Mouse (Mus musculus) CH12.LX (cell line): Measurements from ENCODE around the gene Cdkn2d. TPM values are rescaled to one million over a fixed set of nuclear protein-coding genes. Genes with fewer than 3 reads are reported as not detected.
"Not testable (repeated sequence)": the region's sequence is repeated elsewhere in the genome, so short reads cannot be mapped to it uniquely, and the experiment has no call there.

Source experiments
- DNase-seq: peaks from one replicate; pipeline ENCODE4 v3.0.0-alpha.2; 2013; ENCODE audit errors: extremely low read depth
- H3K27ac ChIP-seq: 2 replicates; pipeline ENCODE4 v1.5.1; 2012; ENCODE audit warnings: low read depth, mild to moderate bottlenecking, control low read depth, moderate library complexity; ENCODE audit not compliant: insufficient read depth
- H3K27me3 ChIP-seq: replicated peaks from 2 replicates; pipeline ENCODE3; 2012; ENCODE audit warnings: inconsistent platforms
- H3K36me3 ChIP-seq, 2 experiments: replicated peaks in 1 of 2; 2 replicates each; pipeline versions ENCODE3 to v1.6.1; 2012; ENCODE audit warnings: inconsistent platforms in 1 of 2, low read length in 1 of 2, mild to moderate bottlenecking in 1 of 2, mixed read lengths in 1 of 2, moderate library complexity in 1 of 2; ENCODE audit not compliant: control insufficient read depth in 1 of 2, insufficient read depth in 1 of 2
- H3K4me1 ChIP-seq, 2 experiments: 2 replicates each; pipeline ENCODE4 v1.6.1; 2012; ENCODE audit warnings: inconsistent platforms in 1 of 2, moderate library complexity in 1 of 2; ENCODE audit not compliant: insufficient read depth in 2 of 2, control insufficient read depth in 1 of 2
- H3K4me2 ChIP-seq: 2 replicates; pipeline ENCODE4 v1.6.1; 2012; ENCODE audit warnings: low read depth, mild to moderate bottlenecking, control low read depth; ENCODE audit not compliant: poor library complexity, insufficient read depth, severe bottlenecking
- H3K4me3 ChIP-seq, 3 experiments: fragments of 150-350 bp in 1 of 3; sonication (generic) in 1 of 3; replicated peaks in 1 of 3; 2 replicates each; pipeline versions ENCODE3 to v1.5.1; 2011 to 2012; ENCODE audit warnings: low read depth in 2 of 3, low read length in 2 of 3, mild to moderate bottlenecking in 2 of 3, moderate library complexity in 2 of 3, control low read depth in 1 of 3, improper control_type of control experiment in 1 of 3, inconsistent platforms in 1 of 3, mixed read lengths in 1 of 3; ENCODE audit not compliant: poor library complexity in 1 of 3
- H3K79me2 ChIP-seq: replicated peaks from 2 replicates; pipeline ENCODE4 v1.6.1; 2012; ENCODE audit warnings: mild to moderate bottlenecking, moderate library complexity; ENCODE audit not compliant: control insufficient read depth, poor library complexity, insufficient read depth, severe bottlenecking; ENCODE audit errors: extremely low read depth
- H3K9ac ChIP-seq: 2 replicates; pipeline ENCODE4 v1.6.1; 2012; ENCODE audit warnings: low read depth, mild to moderate bottlenecking, control low read depth, moderate library complexity; ENCODE audit not compliant: insufficient read depth
- H3K9me3 ChIP-seq: replicated peaks from 2 replicates; pipeline ENCODE3; 2012; ENCODE audit warnings: low read length, inconsistent platforms, mixed read lengths
- BHLHE40 ChIP-seq: IDR thresholded peaks from 2 replicates; pipeline ENCODE4 v1.6.1; 2011; ENCODE audit warnings: mild to moderate bottlenecking, low read depth, low read length, improper control_type of control experiment
- CHD1 ChIP-seq: IDR thresholded peaks from 2 replicates; pipeline ENCODE4 v1.6.1; 2012; ENCODE audit warnings: low read depth, low read length, improper control_type of control experiment, inconsistent platforms
- E2F4 ChIP-seq: IDR thresholded peaks from 2 replicates; pipeline ENCODE4 v1.6.1; 2011; ENCODE audit warnings: low read depth, low read length, improper control_type of control experiment; ENCODE audit not compliant: insufficient replicate concordance
- EP300 ChIP-seq: IDR thresholded peaks from 2 replicates; pipeline ENCODE4 v1.6.1; 2011; ENCODE audit warnings: low read length, improper control_type of control experiment
- GABPA ChIP-seq: IDR thresholded peaks from 2 replicates; pipeline ENCODE4 v1.6.1; 2012; ENCODE audit warnings: low read depth, low read length, improper control_type of control experiment, inconsistent platforms; ENCODE audit not compliant: insufficient replicate concordance
- HCFC1 ChIP-seq: IDR thresholded peaks from 2 replicates; pipeline ENCODE4 v1.6.1; 2012; ENCODE audit warnings: low read depth, mild to moderate bottlenecking, inconsistent platforms, low read length, improper control_type of control experiment
- IRF4 ChIP-seq: IDR thresholded peaks from 2 replicates; pipeline ENCODE4 v1.6.1; 2014; ENCODE audit warnings: low read depth, mild to moderate bottlenecking, inconsistent platforms, low read length, improper control_type of control experiment
- JUN ChIP-seq: IDR thresholded peaks from 2 replicates; pipeline ENCODE4 v1.6.1; 2011; ENCODE audit warnings: low read depth, mild to moderate bottlenecking, low read length, improper control_type of control experiment, moderate library complexity; ENCODE audit not compliant: insufficient read depth
- MAZ ChIP-seq: IDR thresholded peaks from 2 replicates; pipeline ENCODE4 v1.6.1; 2012; ENCODE audit warnings: low read depth, mild to moderate bottlenecking, inconsistent platforms, low read length, improper control_type of control experiment, moderate library complexity
- MXI1 ChIP-seq: IDR thresholded peaks from 2 replicates; pipeline ENCODE4 v1.6.1; 2011; ENCODE audit warnings: mild to moderate bottlenecking, low read depth, low read length, improper control_type of control experiment
- MYC ChIP-seq: IDR thresholded peaks from 2 replicates; pipeline ENCODE4 v1.6.1; 2011; ENCODE audit warnings: low read depth, mild to moderate bottlenecking, improper control_type of control experiment, low read length
- NRF1 ChIP-seq: IDR thresholded peaks from 2 replicates; pipeline ENCODE4 v1.6.1; 2014; ENCODE audit warnings: low read depth, mild to moderate bottlenecking, inconsistent platforms, low read length, improper control_type of control experiment, moderate library complexity
- PAX5 ChIP-seq: IDR thresholded peaks from 2 replicates; pipeline ENCODE4 v1.6.1; 2012; ENCODE audit warnings: low read length, inconsistent platforms, mixed read lengths
- POLR2A ChIP-seq: IDR thresholded peaks from 2 replicates; pipeline ENCODE4 v1.6.1; 2011; ENCODE audit warnings: low read depth, mild to moderate bottlenecking, improper control_type of control experiment, low read length
- RAD21 ChIP-seq: IDR thresholded peaks from 2 replicates; pipeline ENCODE4 v1.6.1; 2011; ENCODE audit warnings: low read depth, mild to moderate bottlenecking, low read length, improper control_type of control experiment, moderate library complexity
- RCOR1 ChIP-seq: conservative IDR thresholded peaks from 2 replicates; pipeline ENCODE4 v1.6.1; 2012; ENCODE audit warnings: low read depth, mild to moderate bottlenecking, inconsistent platforms, low read length, improper control_type of control experiment
- SIN3A ChIP-seq: IDR thresholded peaks from 2 replicates; pipeline ENCODE4 v1.6.1; 2012; ENCODE audit warnings: low read length, improper control_type of control experiment, inconsistent platforms
- SMC3 ChIP-seq: IDR thresholded peaks from 2 replicates; pipeline ENCODE4 v1.6.1; 2011; ENCODE audit warnings: low read depth, low read length, improper control_type of control experiment
- TCF12 ChIP-seq: IDR thresholded peaks from 2 replicates; pipeline ENCODE4 v1.6.1; 2014; ENCODE audit warnings: low read depth, mild to moderate bottlenecking, inconsistent platforms, low read length, improper control_type of control experiment
- UBTF ChIP-seq: IDR thresholded peaks from 2 replicates; pipeline ENCODE4 v1.6.1; 2012; ENCODE audit warnings: low read depth, mild to moderate bottlenecking, inconsistent platforms, low read length, improper control_type of control experiment, moderate library complexity
- USF1 ChIP-seq: IDR thresholded peaks from 2 replicates; pipeline ENCODE4 v1.6.1; 2014; ENCODE audit warnings: low read depth, mild to moderate bottlenecking, inconsistent platforms, low read length, improper control_type of control experiment
- ZNF384 ChIP-seq: IDR thresholded peaks from 2 replicates; pipeline ENCODE4 v1.6.1; 2012; ENCODE audit warnings: low read depth, low read length, improper control_type of control experiment, inconsistent platforms
- dilution Hi-C: fragments of 300-500 bp; cut with MboI; formaldehyde crosslinking; loops from 2 replicates; pipeline ENCODE4 v1.14.3; 2020; ENCODE audit warnings: low sequenced_read_pairs; ENCODE audit not compliant: extremely low pct_unique_long_range_greater_than_20kb, extremely low pct_ligation_motif_present
- in situ Hi-C: fragments of 300-500 bp; cut with MboI; formaldehyde crosslinking; loops from 3 replicates; pipeline ENCODE4 v1.14.3; 2019; ENCODE audit warnings: low sequenced_read_pairs, low pct_ligation_motif_present, low pct_unique_long_range_greater_than_20kb, mixed read lengths
- polyA plus RNA-seq: library from polyadenylated mRNA; unstranded; fragments of >175 nt; gene quantifications from 2 replicates; pipeline ENCODE4 v1.2.1, GENCODE M21; 2012; ENCODE audit warnings: low read depth; ENCODE audit not compliant: insufficient read length
- total RNA-seq, 2 experiments: library from RNA; depleted of rRNA; stranded (reverse); fragments of 300-350 nt in 1 of 2; fragments of >200 nt in 1 of 2; gene quantifications; 2 replicates each; pipeline ENCODE4 v1.2.3; 2012 to 2014

Cdkn2d gene
- total and polyA plus RNA-seq, 3 experiments = 2.9 to 12.6 (median 7.1) TPM

GRCm38 (mm10) chr9:21260491-21261040 is 30.6 kb downstream of the Cdkn2d start:
- Histone ChIP-seq H3K4me2 (no peak overlapping the region), H3K4me1 (peaks cover 0 to 13% of the 10 kb centered on the region in 2 experiments; a peak in 2 of 4 replicates), H3K79me2 (no peaks in the 10 kb centered on the region), H3K27me3 (no peaks in the 10 kb centered on the region), H3K9me3 (no peaks in the 10 kb centered on the region), H3K36me3 (no peaks in the 10 kb centered on the region), H3K9ac (no peak overlapping the region), H3K4me3 (no peak overlapping the region), H3K27ac (no peak overlapping the region)
- TF ChIP-seq USF1 = no peak
- no peak for TF ChIP-seq SIN3A
- no peak for TF ChIP-seq POLR2A
- no peak for TF ChIP-seq EP300
- no peak for TF ChIP-seq E2F4
- TF ChIP-seq BHLHE40 = no peak
- no peak for TF ChIP-seq UBTF
- no peak for TF ChIP-seq RAD21
- TF ChIP-seq MAZ = no peak
- dilution Hi-C loops = no loop called here
- no peak for DNase-seq
- in situ Hi-C loops = no loop called here

DNA sequence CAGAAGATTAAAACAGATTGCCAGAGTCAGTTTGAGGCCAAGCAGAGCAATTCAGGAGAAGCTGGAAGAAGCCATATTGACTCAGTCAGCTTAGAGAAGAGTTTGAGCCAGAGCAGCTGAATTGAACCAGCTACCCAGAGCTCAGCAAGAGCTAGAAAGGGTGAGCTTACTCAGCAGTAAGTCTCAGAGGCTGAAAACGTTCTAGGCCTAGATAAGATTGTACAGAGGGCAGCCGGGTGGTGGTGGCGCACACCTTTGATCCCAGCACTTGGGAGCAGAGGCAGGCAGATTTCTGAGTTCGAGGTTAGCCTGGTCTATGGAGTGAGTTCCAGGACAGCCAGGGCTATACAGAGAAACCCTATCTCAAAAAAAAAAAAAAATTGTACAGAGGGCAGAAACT is 34.9 kb downstream of the Cdkn2d start:
- H3K9ac ChIP-seq, in situ Hi-C loops, DNase-seq, H3K4me3 ChIP-seq, H3K27me3 ChIP-seq, H3K79me2 ChIP-seq, H3K36me3 ChIP-seq, H3K4me1 ChIP-seq, H3K4me2 ChIP-seq, H3K27ac ChIP-seq, H3K9me3 ChIP-seq, dilution Hi-C loops: not testable (repeated sequence)

DNA sequence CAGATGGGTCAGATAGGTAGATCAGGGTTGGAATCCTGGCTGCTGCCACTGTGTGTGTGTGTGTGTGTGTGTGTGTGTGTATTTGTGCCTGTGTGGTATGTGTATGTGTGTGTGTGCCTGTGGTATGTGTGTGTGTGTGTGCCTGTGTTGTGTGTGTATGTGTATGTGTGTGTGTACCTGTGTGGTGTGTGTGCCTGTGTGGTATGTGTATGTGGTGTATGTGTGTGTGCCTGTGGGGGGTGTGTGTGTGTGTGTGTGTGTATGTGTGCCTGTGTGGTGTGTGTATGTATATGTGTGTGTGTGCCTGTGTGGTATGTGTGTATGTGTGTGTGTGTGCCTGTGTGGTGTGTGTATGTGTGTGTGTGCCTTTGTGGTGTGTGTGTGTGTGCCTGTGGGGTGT is 36.5 kb downstream of the Cdkn2d start:
- 0 out of 4 replicates have a peak, but pooled peaks cover 0 to 3% of the 10 kb centered on the region in 2 experiments for H3K4me1 ChIP-seq
- dilution Hi-C loops = no loop called here

More for the DNA sequence above, 36.5 kb downstream of the Cdkn2d start:
- Histone ChIP-seq H3K4me2 (no peak overlapping the region), H3K27ac (no peak overlapping the region), H3K79me2 (no peaks in the 10 kb centered on the region), H3K27me3 (peaks cover 2% of the 10 kb centered on the region), H3K9ac (no peak overlapping the region), H3K9me3 (no peaks in the 10 kb centered on the region), H3K36me3 (no peaks in the 10 kb centered on the region), H3K4me3 (no peak overlapping the region)
- TF ChIP-seq USF1 = no peak
- TF ChIP-seq PAX5 = no peak
- TF ChIP-seq UBTF = no peak
- TF ChIP-seq TCF12 = no peak
- TF ChIP-seq RCOR1 = no peak
- TF ChIP-seq CHD1 = no peak
- no peak for TF ChIP-seq IRF4
- no peak for TF ChIP-seq MYC
- TF ChIP-seq NRF1 = no peak
- no peak for TF ChIP-seq HCFC1
- no peak for TF ChIP-seq JUN
- TF ChIP-seq SIN3A = no peak
- no peak for TF ChIP-seq GABPA
- TF ChIP-seq RAD21 = no peak
- no peak for TF ChIP-seq MXI1
- TF ChIP-seq SMC3 = no peak
- TF ChIP-seq POLR2A = no peak
- TF ChIP-seq ZNF384 = no peak
- in situ Hi-C loops = no loop called here
- DNase-seq = no peak
